Comparison of ENCODE assay signal across 9 mouse cellular contexts in genomic region chr19:47279372-47279771, GRCm38 (mm10).
DNase-seq lines count a peak whose midpoint lies in the region; ATAC-seq and TF ChIP-seq lines count a peak whose summit lies in the region.
"Had no signal": no experiment of that assay in that cellular context is flagged by ENCODE, and none has a peak within 500 bp of the region (broad histone marks: within the 10 kb centered on the region; RNA-seq: fewer than 3 reads in every experiment).

No protein-coding gene starts in this region.

- ATAC-seq in hindbrain, postnatal 0 days = no peak
- ATAC-seq in hindbrain, embryonic 12.5 days (ENCODE audit: low FRiP score) = no peak

- no peak overlapping the region for H3K9ac ChIP-seq in hindbrain, postnatal 0 days (replicated peaks; ENCODE audit: low read length)
- no peak overlapping the region for H3K9ac ChIP-seq in hindbrain, embryonic 12.5 days

- no peak for TF ChIP-seq CTCF in hindbrain, postnatal 0 days (IDR thresholded peaks at IDR 0.05; ENCODE audit: low read depth)

- H3K4me3 ChIP-seq in hindbrain, postnatal 0 days (ENCODE audit: low read length) = no peak overlapping the region
- H3K4me3 ChIP-seq in hindbrain, embryonic 12.5 days = no peak overlapping the region
- no peak overlapping the region for H3K4me3 ChIP-seq in brown adipose tissue, adult 24 weeks (ENCODE audit: insufficient read depth, low read depth, low read length)
- H3K4me3 ChIP-seq in heart, embryonic 10.5 days = no peak overlapping the region

- no peaks in the 10 kb centered on the region for H3K27me3 ChIP-seq in hindbrain, postnatal 0 days (ENCODE audit: insufficient read depth, low read length)
- H3K27me3 ChIP-seq in hindbrain, embryonic 12.5 days = no peaks in the 10 kb centered on the region
- no peaks in the 10 kb centered on the region for H3K27me3 ChIP-seq in heart, embryonic 10.5 days (ENCODE audit: insufficient read depth, poor library complexity, severe bottlenecking)

- no peaks in the 10 kb centered on the region for H3K9me3 ChIP-seq in hindbrain, postnatal 0 days (ENCODE audit: low read length)
- H3K9me3 ChIP-seq in hindbrain, embryonic 12.5 days (replicated peaks) = no peaks in the 10 kb centered on the region
- H3K9me3 ChIP-seq in heart, embryonic 10.5 days = no peaks in the 10 kb centered on the region

- WGBS in hindbrain, postnatal 0 days = 64% methylated on average over 4 of the region's 4 CpGs
- WGBS in hindbrain, embryonic 12.5 days = 89% methylated on average over 4 of the region's 4 CpGs
- 66% methylated on average over 4 of the region's 4 CpGs for WGBS in heart, embryonic 10.5 days

- H3K4me1 ChIP-seq in hindbrain, postnatal 0 days (ENCODE audit: insufficient read depth, low read length) = peaks cover 10% of the 10 kb centered on the region; the same call in 1 of the 2 replicates
- no peaks in the 10 kb centered on the region for H3K4me1 ChIP-seq in hindbrain, embryonic 12.5 days
- peaks cover 65% of the 10 kb centered on the region for H3K4me1 ChIP-seq in brown adipose tissue, adult 24 weeks (ENCODE audit: control insufficient read depth, insufficient read depth, insufficient read length, low read length)
- H3K4me1 ChIP-seq in heart, embryonic 10.5 days = peaks cover 37% of the 10 kb centered on the region

- DNase-seq in hindbrain, postnatal 0 days (ENCODE audit: low spot score) = no peak
- DNase-seq in heart, embryonic 10.5 days (ENCODE audit: low spot score) = no peak
- DNase-seq in kidney, postnatal 25 days = peak; percentile 38 to 68
- DNase-seq in adrenal gland, postnatal 14 days = no peak
- DNase-seq in layer of hippocampus, adult 9-11 months = no peak
- DNase-seq in urinary bladder, postnatal 36 days (ENCODE audit: low spot score in 2 of 2) = no peak
- DNase-seq: thymus, postnatal 14 days had no signal

- peak overlapping the region; percentile 62; the same call in 1 of the 2 replicates for H3K27ac ChIP-seq in hindbrain, postnatal 0 days
- H3K27ac ChIP-seq in hindbrain, embryonic 12.5 days = no peak overlapping the region
- H3K27ac ChIP-seq in brown adipose tissue, adult 24 weeks (replicated peaks; ENCODE audit: low read depth, low read length) = peak overlapping the region; percentile 19; the same call in 1 of the 2 replicates
- H3K27ac ChIP-seq in heart, embryonic 10.5 days = peak overlapping the region; percentile 71; the same call in 1 of the 2 replicates

- no peak overlapping the region for H3K4me2 ChIP-seq in hindbrain, postnatal 0 days (ENCODE audit: low read depth, low read length)
- H3K4me2 ChIP-seq in hindbrain, embryonic 12.5 days (replicated peaks) = no peak overlapping the region

- H3K36me3 ChIP-seq in hindbrain, postnatal 0 days (ENCODE audit: insufficient read depth, low read length) = no peaks in the 10 kb centered on the region
- H3K36me3 ChIP-seq in hindbrain, embryonic 12.5 days = peaks cover 32% of the 10 kb centered on the region
- peaks cover 91% of the 10 kb centered on the region for H3K36me3 ChIP-seq in heart, embryonic 10.5 days

Comparison
In these comparisons a context has a peak if more than half of its experiments do, and no peak if none do; other contexts are left out.
1. DNase-seq: peak in kidney, postnatal 25 days (2 of 2); none in hindbrain, postnatal 0 days (single experiment), heart, embryonic 10.5 days (single experiment), adrenal gland, postnatal 14 days (single experiment), layer of hippocampus, adult 9-11 months (single experiment) and urinary bladder, postnatal 36 days (0 of 2).